Mouse (Mus musculus): ENCODE results near the gene B020004J07Rik. TPM values are rescaled to one million over a fixed set of nuclear protein-coding genes. Genes with fewer than 3 reads are reported as not detected.
"Not testable (repeated sequence)": the region's sequence is repeated elsewhere in the genome, so short reads cannot be mapped to it uniquely, and the experiment has no call there.

The B020004J07Rik gene
- not detected for total RNA-seq (2021)
- long read RNA-seq, experiment 1: 0 reads
- long read RNA-seq, experiment 2: 0 reads

- DNase-seq (ENCODE audit: low spot score in 2 of 2): not testable (repeated sequence)
These were observed at the start of gene B020004J07Rik for GRCm38 (mm10) chr4:101843923-101844322. TSS of gene B020004J07Rik (minus strand) at chr4:101844023.

- no peak for DNase-seq (ENCODE audit: low spot score in 2 of 2)
These were observed 45.6 kb upstream of the B020004J07Rik start for GRCm38 (mm10) chr4:101889377-101889776.

- DNase-seq (ENCODE audit: low spot score in 2 of 2): no peak
These were observed 39.8 kb upstream of the B020004J07Rik start for GRCm38 (mm10) chr4:101883641-101884040.

- DNase-seq (ENCODE audit: low spot score in 2 of 2): not testable (repeated sequence)
These were observed 31.9 kb upstream of the B020004J07Rik start for GRCm38 (mm10) chr4:101875687-101876086.

- DNase-seq (ENCODE audit: low spot score in 2 of 2): not testable (repeated sequence)
These were observed 28.2 kb upstream of the B020004J07Rik start for GRCm38 (mm10) chr4:101872031-101872430.

GRCm38 (mm10) chr4:101862289-101862688 lies 18.5 kb upstream of the B020004J07Rik start:
- DNase-seq (ENCODE audit: low spot score in 2 of 2): no peak

- DNase-seq (ENCODE audit: low spot score in 2 of 2): no peak
These were observed 17.1 kb upstream of the B020004J07Rik start for GRCm38 (mm10) chr4:101860873-101861272.

GRCm38 (mm10) chr4:101850908-101851307 lies 7.1 kb upstream of the B020004J07Rik start:
- no peak for DNase-seq (ENCODE audit: low spot score in 2 of 2)

Other genes starting within 250 kb of the B020004J07Rik start
- 10 to 100 TPM; 45.0 to 74.5 TPM for gene Leprot, start 196.3 kb downstream of the B020004J07Rik start, total RNA-seq (2021)
- gene Lepr, start 126.6 kb downstream of the B020004J07Rik start, total RNA-seq (2021): 10 to 100 TPM in 1 of 2 experiments, 1 to 10 TPM in 1; 9.4 to 13.4 TPM
- gene C130073F10Rik, start 49.8 kb upstream of the B020004J07Rik start, total RNA-seq (2021): not detected
- not detected for gene Gm12800, start 65.1 kb upstream of the B020004J07Rik start, total RNA-seq (2021)
- not detected for gene Gm12794, start 96.4 kb upstream of the B020004J07Rik start, total RNA-seq (2021)
- not detected for gene Gm12790, start 137.0 kb upstream of the B020004J07Rik start, total RNA-seq (2021)
- not detected for gene Gm12789, start 142.6 kb upstream of the B020004J07Rik start, total RNA-seq (2021)
- 1 to 10 TPM; 3.8 to 5.4 TPM for gene Pde4b, start 243.5 kb upstream of the B020004J07Rik start, total RNA-seq (2021)